15 mouse cellular contexts compared by ENCODE assay signal in the genomic region with DNA sequence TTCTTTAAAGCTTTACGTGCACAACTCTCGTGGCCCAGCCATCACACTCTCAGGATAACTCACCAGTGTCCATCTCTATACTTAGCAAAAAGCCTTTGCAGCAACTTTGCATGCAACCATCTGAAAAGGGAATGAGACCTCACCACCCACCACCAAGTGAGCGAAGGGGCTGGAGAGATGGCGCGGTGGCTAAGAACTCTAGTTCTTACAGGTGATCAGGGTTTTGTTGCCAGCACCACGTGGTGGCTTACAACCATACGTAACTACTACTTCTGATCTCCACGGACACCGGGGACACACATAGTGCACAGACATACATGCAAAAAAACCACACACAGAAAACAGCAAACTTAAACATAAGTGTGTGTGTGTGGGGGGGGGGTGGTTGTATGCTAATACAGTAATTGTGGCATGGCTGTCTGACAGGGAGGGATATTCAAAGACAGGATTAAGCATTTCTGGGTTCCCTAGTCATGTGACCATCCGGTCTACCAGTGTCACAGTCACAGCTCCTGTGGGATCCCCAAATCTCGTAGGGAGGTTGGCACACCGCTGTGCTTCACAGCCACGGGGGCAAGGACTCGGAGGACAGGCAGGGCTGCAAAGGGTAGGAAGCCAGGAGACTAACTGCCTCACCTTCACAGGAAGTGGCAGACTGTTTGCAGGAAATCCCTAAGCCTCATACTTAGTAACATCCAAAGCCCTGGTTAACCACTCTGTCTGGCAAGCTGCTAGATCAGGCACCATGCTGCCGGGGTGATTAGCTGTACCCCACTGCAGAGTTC. TPM values are rescaled to one million over a fixed set of nuclear protein-coding genes. Genes with fewer than 3 reads are reported as not detected.
DNase-seq lines count a peak whose midpoint lies in the region; ATAC-seq lines count a peak whose summit lies in the region.
"Had no signal": no experiment of that assay in that cellular context is flagged by ENCODE, and none has a peak within 500 bp of the region (broad histone marks: within the 10 kb centered on the region; RNA-seq: fewer than 3 reads in every experiment).

No protein-coding gene starts in this region.

- peaks cover 11% of the 10 kb centered on the region for H3K36me3 ChIP-seq in heart, embryonic 13.5 days
- peaks cover 40% of the 10 kb centered on the region for H3K36me3 ChIP-seq in liver, embryonic 13.5 days
- no peaks in the 10 kb centered on the region for H3K36me3 ChIP-seq in neural tube, embryonic 15.5 days
- H3K36me3 ChIP-seq in forebrain, embryonic 14.5 days (ENCODE audit: control insufficient read depth, insufficient read depth, low read length): no peaks in the 10 kb centered on the region
- H3K36me3 ChIP-seq: forebrain, embryonic 15.5 days; limb, embryonic 10.5 days; neural tube, embryonic 12.5 days had no signal

- peak overlapping the region; percentile 96 for H3K27ac ChIP-seq in heart, embryonic 13.5 days (replicated peaks)
- H3K27ac ChIP-seq in liver, embryonic 13.5 days: peak overlapping the region; percentile 87
- no peak overlapping the region for H3K27ac ChIP-seq in neural tube, embryonic 15.5 days (replicated peaks)
- H3K27ac ChIP-seq in forebrain, embryonic 14.5 days (ENCODE audit: low read depth, low read length): no peak overlapping the region
- H3K27ac ChIP-seq: forebrain, embryonic 15.5 days; limb, embryonic 10.5 days; neural tube, embryonic 12.5 days had no signal

- 77% methylated on average over 15 of the region's 15 CpGs for WGBS in heart, embryonic 13.5 days
- WGBS in liver, embryonic 13.5 days (ENCODE audit: insufficient replicate concordance): 66% methylated on average over 15 of the region's 15 CpGs
- WGBS in neural tube, embryonic 15.5 days: 90% methylated on average over 15 of the region's 15 CpGs
- 89% methylated on average over 15 of the region's 15 CpGs for WGBS in forebrain, embryonic 14.5 days

- intact Hi-C loops in heart, postnatal 14 days (cut with DNase I): no loop called here

- peaks cover 99% of the 10 kb centered on the region for H3K4me1 ChIP-seq in heart, embryonic 13.5 days
- H3K4me1 ChIP-seq in liver, embryonic 13.5 days (replicated peaks): peaks cover 85% of the 10 kb centered on the region
- 0 out of 2 replicates have a peak, but pooled peaks cover 4% of the 10 kb centered on the region for H3K4me1 ChIP-seq in neural tube, embryonic 15.5 days
- no peaks in the 10 kb centered on the region for H3K4me1 ChIP-seq in forebrain, embryonic 14.5 days (ENCODE audit: control insufficient read depth, insufficient read depth, low read length)
- H3K4me1 ChIP-seq: forebrain, embryonic 15.5 days; neural tube, embryonic 12.5 days had no signal

- ATAC-seq in heart, embryonic 13.5 days (ENCODE audit: extremely low read depth, insufficient number of reproducible peaks, low FRiP score, low TSS enrichment): no peak
- ATAC-seq in liver, embryonic 13.5 days (ENCODE audit: low read depth): no peak
- ATAC-seq in neural tube, embryonic 15.5 days (ENCODE audit: low FRiP score): no peak
- no peak for ATAC-seq in forebrain, embryonic 14.5 days
- ATAC-seq: forebrain, embryonic 15.5 days had no signal

- no peaks in the 10 kb centered on the region for H3K9me3 ChIP-seq in heart, embryonic 13.5 days
- H3K9me3 ChIP-seq in liver, embryonic 13.5 days (replicated peaks): no peaks in the 10 kb centered on the region
- H3K9me3 ChIP-seq in neural tube, embryonic 15.5 days (replicated peaks): no peaks in the 10 kb centered on the region
- H3K9me3 ChIP-seq in forebrain, embryonic 14.5 days (replicated peaks; ENCODE audit: control insufficient read depth, low read length): no peaks in the 10 kb centered on the region
- H3K9me3 ChIP-seq: forebrain, embryonic 15.5 days; limb, embryonic 10.5 days; neural tube, embryonic 12.5 days had no signal

- H3K9ac ChIP-seq in heart, embryonic 13.5 days: peak overlapping the region; percentile 55
- H3K9ac ChIP-seq in liver, embryonic 13.5 days: peak overlapping the region; percentile 52
- H3K9ac ChIP-seq in neural tube, embryonic 15.5 days (replicated peaks): no peak overlapping the region
- H3K9ac ChIP-seq in forebrain, embryonic 14.5 days (ENCODE audit: low read length): no peak overlapping the region
- H3K9ac ChIP-seq: forebrain, embryonic 15.5 days; neural tube, embryonic 12.5 days had no signal

- peak overlapping the region; percentile 46 for H3K4me2 ChIP-seq in heart, embryonic 13.5 days
- peak overlapping the region; percentile 51 for H3K4me2 ChIP-seq in liver, embryonic 13.5 days
- H3K4me2 ChIP-seq in neural tube, embryonic 15.5 days: no peak overlapping the region
- H3K4me2 ChIP-seq in forebrain, embryonic 14.5 days (ENCODE audit: low read length): no peak overlapping the region
- H3K4me2 ChIP-seq: forebrain, embryonic 15.5 days; neural tube, embryonic 12.5 days had no signal

- H3K27me3 ChIP-seq in heart, embryonic 13.5 days (replicated peaks): no peaks in the 10 kb centered on the region
- H3K27me3 ChIP-seq in liver, embryonic 13.5 days: no peaks in the 10 kb centered on the region
- peaks cover under 1% of the 10 kb centered on the region; the same call in 1 of the 2 replicates for H3K27me3 ChIP-seq in neural tube, embryonic 15.5 days (replicated peaks)
- no peaks in the 10 kb centered on the region for H3K27me3 ChIP-seq in forebrain, embryonic 14.5 days (replicated peaks; ENCODE audit: control insufficient read depth, insufficient read depth, low read length)
- H3K27me3 ChIP-seq: forebrain, embryonic 15.5 days had no signal

- no peak for DNase-seq in heart, postnatal 14 days
- DNase-seq in CD8-positive naive resting alpha-beta T cell, adult 2 months (ENCODE audit: low read depth in 2 of 2, low spot score in 2 of 2): peak; percentile 80 to 82
- no peak for DNase-seq in liver, embryonic 13.5 days
- DNase-seq in thymus, adult 18-20 months: peak; percentile 63 to 86
- no peak for DNase-seq in ovary, postnatal 36 days (ENCODE audit: low spot score)
- DNase-seq in forebrain, embryonic 14.5 days (ENCODE audit: low spot score): no peak
- DNase-seq: cerebellum, postnatal 14 days; gastrocnemius, postnatal 36 days; kidney, adult 11 months; right cerebral cortex, postnatal 14 days had no signal

- no peak overlapping the region for H3K4me3 ChIP-seq in heart, embryonic 13.5 days
- H3K4me3 ChIP-seq in liver, embryonic 13.5 days (replicated peaks): no peak overlapping the region
- no peak overlapping the region for H3K4me3 ChIP-seq in neural tube, embryonic 15.5 days (replicated peaks)
- no peak overlapping the region for H3K4me3 ChIP-seq in forebrain, embryonic 14.5 days (ENCODE audit: low read depth, low read length)
- H3K4me3 ChIP-seq: forebrain, embryonic 15.5 days; limb, embryonic 10.5 days; neural tube, embryonic 12.5 days had no signal

RNA-seq across cellular contexts. Expression of gene Fam78a, which starts 21.8 kb away (rescaled TPM):
- 29.3 and 32.8 TPM in 2 replicates for polyA plus RNA-seq in heart, embryonic 13.5 days (2015; fragmentation: Nextera tagmentation; extraction: Ambion mirVana)
- total RNA-seq in heart, postnatal 14 days (2021): 10 to 100 TPM; 22.8 to 23.9 TPM
- polyA plus RNA-seq in liver, embryonic 13.5 days (2015; fragmentation: Nextera tagmentation; extraction: Ambion mirVana): 10.6 and 13.0 TPM in 2 replicates
- polyA plus RNA-seq in neural tube, embryonic 15.5 days (2015; fragmentation: Nextera tagmentation; extraction: Ambion mirVana): 0.92 and 3.1 TPM in 2 replicates
- 0.34 and 0.66 TPM in 2 replicates for polyA plus RNA-seq in forebrain, embryonic 14.5 days (2014; fragmentation: Nextera tagmentation; extraction: Ambion mirVana)

RNA-seq across cellular contexts. Expression of gene Plpp7, which starts 32.5 kb away (rescaled TPM):
- polyA plus RNA-seq in heart, embryonic 13.5 days (2015; fragmentation: Nextera tagmentation; extraction: Ambion mirVana): 13.9 and 14.2 TPM in 2 replicates
- 10 to 100 TPM; 26.1 to 30.9 TPM for total RNA-seq in heart, postnatal 14 days (2021)
- 2.0 and 2.2 TPM in 2 replicates for polyA plus RNA-seq in liver, embryonic 13.5 days (2015; fragmentation: Nextera tagmentation; extraction: Ambion mirVana)
- polyA plus RNA-seq in neural tube, embryonic 15.5 days (2015; fragmentation: Nextera tagmentation; extraction: Ambion mirVana): 26.1 and 32.6 TPM in 2 replicates
- 11.3 and 16.1 TPM in 2 replicates for polyA plus RNA-seq in forebrain, embryonic 14.5 days (2014; fragmentation: Nextera tagmentation; extraction: Ambion mirVana)

Comparison
In these comparisons a context has a peak if more than half of its experiments do, and no peak if none do; other contexts are left out.
1. H3K27ac ChIP-seq: peak in heart, embryonic 13.5 days (single experiment) and liver, embryonic 13.5 days (single experiment); none in neural tube, embryonic 15.5 days (single experiment) and forebrain, embryonic 14.5 days (single experiment).
2. H3K4me2 ChIP-seq: peak in heart, embryonic 13.5 days (single experiment) and liver, embryonic 13.5 days (single experiment); none in neural tube, embryonic 15.5 days (single experiment) and forebrain, embryonic 14.5 days (single experiment).
3. H3K9ac ChIP-seq: peak in heart, embryonic 13.5 days (single experiment) and liver, embryonic 13.5 days (single experiment); none in neural tube, embryonic 15.5 days (single experiment) and forebrain, embryonic 14.5 days (single experiment).
4. DNase-seq: peak in CD8-positive naive resting alpha-beta T cell, adult 2 months (2 of 2) and thymus, adult 18-20 months (2 of 2); none in heart, postnatal 14 days (0 of 2), liver, embryonic 13.5 days (single experiment), ovary, postnatal 36 days (single experiment) and forebrain, embryonic 14.5 days (single experiment).